Mouse (Mus musculus) thymus, postnatal 36 days (tissue): ENCODE measurements around the gene Zdhhc12.
"Not testable (repeated sequence)": the region's sequence is repeated elsewhere in the genome, so short reads cannot be mapped to it uniquely, and the experiment has no call there.

ENCODE experiments used
- DNase-seq, 2 experiments: peaks; one replicate each; pipeline ENCODE4 v3.0.0; 2022; ENCODE audit warnings: mixed read lengths in 2 of 2

The Zdhhc12 gene

DNA sequence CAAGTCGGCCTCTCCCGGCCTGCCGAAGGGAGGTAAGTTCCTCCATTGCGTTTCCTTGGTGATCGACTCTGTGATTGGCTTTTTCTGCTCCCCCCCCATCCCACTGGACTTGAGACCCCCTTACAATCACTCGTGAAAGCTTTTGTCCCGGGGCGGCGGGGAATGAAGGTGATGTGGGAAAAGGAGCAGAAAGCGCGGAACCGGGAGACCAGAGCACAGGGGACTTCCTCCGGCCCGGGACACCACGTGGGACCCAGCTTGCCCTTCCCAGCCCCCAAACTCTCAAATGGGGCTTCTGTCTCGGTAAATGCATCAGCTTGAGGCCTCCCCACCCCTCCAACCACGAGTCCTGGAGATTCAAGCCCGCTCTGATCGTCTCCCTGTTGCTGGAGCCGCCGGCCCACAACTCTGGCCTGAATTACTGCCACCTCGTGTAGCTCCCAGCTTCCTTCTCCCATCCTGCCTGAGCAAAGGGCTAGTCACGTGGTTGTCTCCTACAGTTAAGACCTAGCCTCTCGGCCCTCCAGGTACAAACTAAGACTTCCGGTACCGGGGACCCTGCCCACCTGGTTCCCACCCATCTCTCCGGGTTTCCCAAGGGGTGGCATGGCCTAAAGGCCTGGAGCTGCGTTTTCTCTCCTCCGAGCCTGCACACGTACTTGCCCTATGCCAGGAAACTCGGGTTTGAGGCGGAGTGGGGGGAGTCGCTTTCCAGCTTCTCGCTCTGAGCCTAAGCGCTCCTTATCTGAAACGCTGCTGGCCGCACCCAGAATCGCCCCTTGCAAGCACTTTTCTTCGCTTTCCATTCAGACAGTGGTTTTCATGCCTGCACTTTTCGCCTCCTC, 31.0 kb downstream of the Zdhhc12 start:
- peak; percentile 57 for DNase-seq

DNA sequence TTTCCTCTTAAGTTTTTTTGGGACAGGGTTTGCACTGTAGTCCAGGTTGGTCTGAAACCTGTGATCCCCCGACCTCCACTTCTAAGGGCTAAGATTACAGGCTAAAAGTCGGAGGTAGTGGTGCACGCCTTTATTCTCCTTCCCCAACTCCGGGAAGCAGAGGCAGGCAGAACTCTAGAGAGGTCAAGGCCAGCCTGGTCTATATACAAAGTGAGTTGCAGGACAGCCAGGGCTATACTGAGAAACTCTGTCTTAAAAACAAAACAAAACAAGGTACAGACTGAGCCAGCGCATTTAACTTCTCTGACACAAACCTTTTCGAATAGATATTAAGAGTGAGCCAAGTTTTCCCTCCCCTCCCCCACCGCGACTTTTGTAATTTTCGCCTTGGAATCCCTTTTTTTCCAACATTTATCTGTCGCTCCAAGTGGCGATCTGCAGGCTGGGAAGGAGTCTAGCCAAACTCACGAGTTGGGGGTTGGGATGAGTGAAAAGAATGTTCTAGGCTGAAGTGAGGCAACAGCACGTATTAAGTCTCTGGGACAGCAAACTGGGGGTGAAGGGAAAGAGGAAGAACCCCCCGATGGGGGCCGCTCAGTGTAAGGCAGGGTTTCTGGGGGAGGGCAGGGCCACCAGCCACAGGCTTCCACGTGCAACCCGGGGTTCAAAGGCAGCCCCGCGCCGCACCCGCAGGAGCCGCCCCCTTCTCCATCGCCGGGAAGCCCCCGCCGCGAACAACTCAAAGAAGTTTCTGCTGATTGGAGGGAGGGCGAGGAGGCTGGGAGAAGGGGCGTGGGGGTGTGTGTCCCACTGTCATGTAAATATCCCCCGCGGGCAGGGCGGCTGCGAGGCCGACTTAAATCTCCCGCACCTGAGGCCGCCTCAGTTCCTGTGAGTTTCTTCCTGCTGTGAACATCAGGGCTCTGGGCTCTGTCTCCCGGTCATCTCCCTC, 32.0 kb downstream of the Zdhhc12 start:
- peak; percentile 69 to 83 for DNase-seq

DNA sequence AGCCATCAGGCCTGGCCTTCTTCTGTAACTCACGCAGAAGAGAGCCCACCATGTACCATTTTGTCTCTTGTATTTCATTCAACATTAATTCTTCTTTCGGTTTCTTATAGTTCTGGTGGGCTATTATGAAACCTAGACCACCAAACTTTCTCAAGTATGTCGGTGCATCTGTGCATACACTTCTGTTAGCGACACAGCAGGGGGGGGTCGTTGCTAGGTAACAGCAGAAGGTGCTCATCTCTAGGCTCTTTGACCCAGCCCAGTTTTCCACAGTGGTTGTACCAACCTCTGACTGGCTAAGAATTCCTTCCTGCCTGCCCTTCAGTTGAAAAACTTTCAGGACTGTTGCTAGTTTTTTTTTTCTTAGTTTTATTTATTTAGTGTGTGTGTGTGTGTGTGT, 35.0 kb downstream of the Zdhhc12 start:
- no peak for DNase-seq

DNA sequence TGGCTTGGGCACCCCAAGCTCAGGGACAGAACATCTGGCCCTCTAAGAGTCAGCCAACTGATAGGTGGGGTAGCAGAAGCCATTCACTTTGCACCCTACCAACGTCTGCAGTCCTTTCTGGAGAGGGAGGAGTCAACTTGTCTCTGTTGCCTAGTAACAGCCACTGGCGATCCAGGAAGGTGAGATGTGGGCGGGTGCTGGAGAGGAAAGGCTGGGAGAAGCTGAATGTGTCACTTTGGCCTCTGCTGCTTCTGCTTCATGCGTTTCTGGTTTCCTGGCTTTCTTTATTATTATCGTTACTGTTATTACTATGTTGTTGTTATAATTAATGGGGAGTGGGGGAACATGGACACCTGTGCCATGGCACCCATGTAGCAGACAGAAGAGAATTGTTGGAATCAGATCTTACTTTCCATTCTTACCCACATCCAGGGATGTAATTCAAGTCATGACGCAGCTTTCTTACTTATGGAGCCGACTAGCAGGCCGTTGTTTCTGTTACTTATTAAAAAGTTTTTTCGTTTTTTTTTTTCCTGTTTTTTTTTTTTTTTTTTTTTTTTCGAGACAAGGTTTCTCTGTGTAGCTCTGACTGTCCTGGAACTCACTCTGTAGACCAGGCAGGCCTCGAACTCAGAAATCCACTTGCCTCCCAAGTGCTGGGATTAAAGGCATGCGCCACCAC, 36.1 kb downstream of the Zdhhc12 start, which contains the start of gene Set:
Gene Set (plus strand): TSS at position 156 of the 682 bp plus-strand sequence.
- no peak for DNase-seq

DNA sequence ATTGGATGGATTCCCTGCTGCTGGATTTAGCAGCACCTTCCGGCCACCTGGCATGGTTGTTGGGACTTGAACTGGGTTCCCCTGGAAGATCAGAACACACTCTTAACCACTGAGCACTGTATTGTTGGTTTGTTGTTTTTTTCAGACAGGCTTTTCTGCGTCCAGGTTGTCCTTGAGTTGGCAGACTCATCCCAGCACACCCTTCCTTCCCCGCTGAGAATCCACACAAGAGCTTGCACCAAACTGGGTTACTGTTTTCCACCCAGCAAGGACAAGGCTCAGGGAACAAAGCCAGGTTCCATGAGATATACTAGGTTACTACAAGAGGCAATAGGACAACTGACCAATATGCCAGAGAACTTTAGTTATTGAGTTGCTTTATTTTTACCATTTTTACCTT, 36.7 kb downstream of the Zdhhc12 start:
- no peak for DNase-seq

DNA sequence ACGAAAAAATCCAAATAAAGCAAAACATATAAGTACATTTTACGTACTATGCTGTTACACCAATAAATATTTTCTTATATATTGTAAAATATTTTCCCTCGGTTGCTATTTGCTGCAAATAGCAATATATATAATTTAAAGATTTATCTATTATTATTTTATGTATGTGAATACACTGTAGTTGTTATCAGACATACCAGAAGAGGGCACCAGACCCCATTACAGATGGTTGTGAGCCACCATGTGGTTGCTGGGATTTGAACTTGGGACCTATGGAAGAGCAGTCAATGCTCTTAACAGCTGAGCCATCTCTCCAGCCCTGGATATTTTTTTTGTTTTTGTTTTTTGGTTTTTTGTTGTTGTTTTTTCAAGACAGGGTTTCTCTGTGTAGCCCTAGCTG, 38.1 kb downstream of the Zdhhc12 start:
- not testable (repeated sequence) for DNase-seq

DNA sequence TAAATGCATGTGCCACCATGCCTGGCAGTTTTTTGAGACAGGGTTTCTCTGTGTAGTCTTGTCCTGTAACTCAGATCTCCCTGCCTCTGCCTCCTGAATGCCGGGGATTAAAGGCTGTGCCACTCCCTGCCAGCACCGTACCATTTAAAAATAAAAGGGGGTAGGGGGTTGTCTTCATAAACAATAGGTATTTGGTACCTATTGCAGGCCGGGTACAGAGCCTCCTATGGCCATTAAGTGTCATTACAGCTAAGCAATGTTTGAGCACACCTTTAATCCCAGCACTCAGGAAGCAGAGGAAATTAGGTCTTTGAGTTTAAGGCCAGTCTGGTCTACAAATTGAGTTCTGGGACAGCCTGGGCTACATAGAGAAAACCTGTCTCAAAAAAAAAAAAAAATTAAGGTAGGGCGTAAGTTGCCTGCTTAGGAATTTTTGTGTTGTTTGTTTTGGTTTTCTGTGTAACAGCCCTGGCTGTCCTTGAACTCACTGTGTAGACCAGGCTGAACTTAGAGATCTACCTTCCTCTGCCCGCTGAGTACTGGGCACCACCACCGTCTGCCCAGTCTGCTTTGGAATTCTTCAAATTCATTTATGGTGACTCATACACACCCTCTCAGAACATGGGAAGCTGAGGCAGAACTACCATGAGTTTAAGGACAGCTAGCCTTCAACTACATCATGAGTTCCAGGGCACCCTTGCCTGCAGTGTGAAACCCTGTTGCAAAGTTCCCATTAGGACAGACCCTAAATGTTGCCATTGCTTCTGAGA, 41.3 kb downstream of the Zdhhc12 start:
- DNase-seq, result no peak

DNA sequence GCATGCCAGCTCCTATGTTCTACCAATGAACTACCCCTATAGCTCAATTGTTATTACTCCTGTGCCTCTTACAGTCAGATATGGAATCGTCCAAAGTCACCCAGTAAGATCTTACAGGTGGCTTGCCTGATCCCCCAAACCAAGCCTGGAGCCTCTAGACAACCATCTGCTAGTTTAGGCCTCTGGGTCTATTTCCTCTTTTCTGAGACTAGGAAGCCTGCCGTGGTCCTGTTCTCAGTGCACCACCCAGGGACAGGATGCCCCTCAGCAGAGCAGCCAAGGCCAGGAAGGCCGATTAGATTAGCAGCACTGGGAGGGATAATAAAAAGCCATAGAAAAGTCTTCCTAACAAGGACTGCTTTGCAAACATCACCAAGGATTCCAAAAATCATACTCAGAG, 43.6 kb downstream of the Zdhhc12 start:
- DNase-seq, result no peak

DNA sequence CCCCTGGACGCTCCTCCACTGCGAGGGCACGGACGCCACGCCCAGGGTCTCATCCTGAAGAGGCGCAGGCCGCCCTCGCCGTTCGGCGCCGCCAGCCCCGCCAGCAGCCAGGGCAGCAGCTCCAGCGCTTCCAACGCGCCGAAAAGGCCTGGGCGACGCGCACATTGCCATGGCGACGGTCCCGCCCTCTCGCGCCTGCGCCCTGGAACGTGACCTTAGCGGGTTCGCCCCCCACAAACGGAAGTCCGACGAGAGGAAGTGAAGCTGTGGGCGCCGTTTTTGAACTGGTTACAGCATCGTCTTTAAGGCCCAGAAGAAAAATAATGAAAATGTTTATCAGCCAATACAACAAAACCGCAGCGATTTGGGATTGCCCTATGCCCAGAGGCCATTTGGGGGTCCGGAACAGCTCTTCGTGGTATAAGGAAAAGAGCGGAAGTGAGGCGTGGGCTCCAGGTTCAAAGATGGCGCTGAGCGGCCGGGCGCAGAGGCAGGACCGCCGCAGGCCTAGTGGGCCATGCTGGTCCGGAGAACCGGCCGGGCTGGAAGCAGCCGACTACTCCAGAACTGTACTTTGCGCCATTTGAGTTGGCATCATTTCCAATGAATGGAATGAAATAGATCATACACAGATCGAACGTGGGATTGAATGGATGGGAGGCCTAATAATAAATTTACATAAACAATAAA, 44.6 kb downstream of the Zdhhc12 start, which contains the start of gene Wdr34:
Gene Wdr34 (minus strand): TSS at position 183 of the 690 bp plus-strand sequence.
- DNase-seq, result peak; percentile 98

DNA sequence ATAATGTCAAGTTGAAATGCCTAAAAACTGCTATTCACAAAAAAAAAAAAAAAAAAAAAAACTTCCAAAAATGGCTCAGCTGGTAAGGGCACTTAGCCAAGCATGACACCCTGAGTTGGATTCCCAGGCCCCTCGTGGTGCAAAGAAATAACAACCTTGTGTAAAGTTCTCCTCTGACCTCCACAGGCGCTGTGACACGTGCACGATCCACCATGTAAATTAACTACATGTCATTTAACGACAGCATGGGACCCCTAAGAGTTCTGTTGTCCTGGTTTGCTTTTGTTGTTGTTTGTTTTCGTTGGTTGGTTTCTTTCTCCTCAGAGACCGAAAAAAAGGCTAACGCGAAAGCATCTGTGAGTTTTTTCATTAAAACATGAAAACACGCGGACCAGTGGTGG, 45.3 kb downstream of the Zdhhc12 start:
- DNase-seq, result no peak

DNA sequence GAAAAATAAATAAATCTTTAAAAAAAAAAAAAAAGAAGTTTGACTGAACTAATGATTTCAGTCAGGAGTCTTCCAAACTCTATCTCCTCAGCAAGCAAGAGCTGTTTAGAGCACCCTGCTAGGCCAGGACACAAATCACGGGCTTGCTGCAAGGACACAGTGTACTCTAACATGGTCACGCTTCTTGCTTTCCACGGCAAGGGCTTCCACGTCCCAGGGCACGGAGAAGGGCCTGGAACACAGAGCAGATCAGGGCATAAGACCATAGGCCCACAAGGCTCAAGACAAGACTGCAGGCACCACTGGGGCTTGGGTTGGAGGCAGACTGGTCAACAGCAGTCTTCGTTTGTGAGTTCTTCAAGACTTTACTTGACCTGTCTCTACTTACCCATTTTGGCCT, 46.3 kb downstream of the Zdhhc12 start:
- DNase-seq, result no peak

DNA sequence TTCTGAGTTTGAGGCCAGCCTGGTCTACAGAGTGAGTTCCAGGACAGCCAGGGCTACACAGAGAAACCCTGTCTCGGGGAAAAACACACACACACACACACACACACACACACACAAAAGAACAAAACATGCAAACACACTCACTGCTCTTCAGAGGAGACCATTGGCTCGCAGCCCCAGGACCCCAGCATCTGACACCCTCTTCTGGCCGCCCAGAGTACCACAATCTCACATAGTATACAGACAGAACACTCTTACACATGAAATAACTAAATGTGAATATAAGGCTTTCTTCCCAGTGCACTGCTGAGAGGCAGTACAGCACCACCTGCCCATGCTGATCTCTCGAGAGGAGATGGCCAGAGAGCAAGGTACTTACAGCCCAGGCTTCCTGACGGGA, 48.9 kb downstream of the Zdhhc12 start:
- DNase-seq, result no peak

DNA sequence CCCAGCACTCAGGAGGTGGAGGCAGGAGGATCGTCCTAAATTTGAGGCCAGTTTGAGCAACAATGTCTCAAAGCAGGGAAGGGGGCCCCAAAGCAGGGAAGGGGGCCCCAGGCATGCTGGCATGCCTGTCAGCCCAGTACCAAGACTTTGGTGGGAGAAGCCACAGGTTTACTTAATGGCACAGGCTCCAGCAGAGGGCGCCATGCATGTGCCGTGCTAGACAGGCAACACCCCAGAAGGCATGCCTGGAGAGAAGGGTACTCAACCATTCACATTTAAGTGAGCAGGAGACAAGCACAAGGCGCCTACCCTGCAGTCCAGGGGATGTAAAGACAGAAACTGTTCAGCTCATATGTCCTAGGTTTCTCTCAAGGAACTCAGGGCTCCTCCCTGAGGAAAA, 51.0 kb downstream of the Zdhhc12 start:
- peak; percentile 80 to 81 for DNase-seq
